Mouse (Mus musculus): ENCODE measurements around the gene Golph3.
A peak's percentile ranks its signal among the peaks of the same experiment; 100 is the strongest.

Golph3 gene

DNA sequence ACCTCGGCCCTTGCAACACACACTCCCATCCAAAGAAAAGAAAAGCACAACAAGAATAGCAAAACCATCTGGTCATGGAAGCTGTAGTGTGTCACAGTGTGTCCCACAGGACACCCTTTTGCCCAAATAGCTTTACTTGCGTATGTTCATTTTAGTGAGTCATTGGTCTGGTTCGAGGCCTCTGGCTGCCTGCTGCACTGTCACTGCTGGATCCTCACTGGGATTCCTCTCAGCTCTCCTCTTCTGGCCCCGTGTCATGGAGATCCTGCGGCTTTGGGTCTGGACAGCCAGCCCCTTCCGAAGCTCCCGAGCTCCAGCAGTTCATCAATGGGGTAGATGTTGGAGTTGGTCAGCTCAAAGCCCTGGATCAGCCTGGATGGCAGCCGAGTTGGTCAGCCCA lies 2.8 kb upstream of the Golph3 start:
- DNase-seq (ENCODE audit: low spot score): no peak

DNA sequence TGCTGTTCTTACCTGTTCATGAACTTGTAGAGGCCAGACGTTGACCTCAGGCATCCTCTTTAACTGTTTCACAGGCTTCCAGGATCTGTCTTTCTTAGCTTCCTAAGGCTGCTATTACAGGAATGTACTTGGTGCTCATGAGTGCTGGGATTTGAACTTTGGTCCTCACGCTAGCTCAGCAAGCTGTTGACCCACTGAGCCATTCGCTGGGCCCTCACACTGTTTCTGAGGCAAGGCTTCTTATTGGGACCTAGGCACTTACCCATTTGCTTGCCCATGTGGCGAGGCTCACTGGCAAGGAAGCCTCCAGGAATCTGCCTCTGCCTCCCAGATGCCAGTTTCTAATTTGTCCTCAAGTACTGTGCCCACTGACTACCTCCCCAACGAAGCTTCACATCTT lies 1.4 kb upstream of the Golph3 start:
- DNase-seq (ENCODE audit: low spot score): no peak

GRCm38 (mm10) chr15:12320441-12321090 lies 684 bp upstream of the Golph3 start:
- DNase-seq (ENCODE audit: low spot score): no peak

DNA sequence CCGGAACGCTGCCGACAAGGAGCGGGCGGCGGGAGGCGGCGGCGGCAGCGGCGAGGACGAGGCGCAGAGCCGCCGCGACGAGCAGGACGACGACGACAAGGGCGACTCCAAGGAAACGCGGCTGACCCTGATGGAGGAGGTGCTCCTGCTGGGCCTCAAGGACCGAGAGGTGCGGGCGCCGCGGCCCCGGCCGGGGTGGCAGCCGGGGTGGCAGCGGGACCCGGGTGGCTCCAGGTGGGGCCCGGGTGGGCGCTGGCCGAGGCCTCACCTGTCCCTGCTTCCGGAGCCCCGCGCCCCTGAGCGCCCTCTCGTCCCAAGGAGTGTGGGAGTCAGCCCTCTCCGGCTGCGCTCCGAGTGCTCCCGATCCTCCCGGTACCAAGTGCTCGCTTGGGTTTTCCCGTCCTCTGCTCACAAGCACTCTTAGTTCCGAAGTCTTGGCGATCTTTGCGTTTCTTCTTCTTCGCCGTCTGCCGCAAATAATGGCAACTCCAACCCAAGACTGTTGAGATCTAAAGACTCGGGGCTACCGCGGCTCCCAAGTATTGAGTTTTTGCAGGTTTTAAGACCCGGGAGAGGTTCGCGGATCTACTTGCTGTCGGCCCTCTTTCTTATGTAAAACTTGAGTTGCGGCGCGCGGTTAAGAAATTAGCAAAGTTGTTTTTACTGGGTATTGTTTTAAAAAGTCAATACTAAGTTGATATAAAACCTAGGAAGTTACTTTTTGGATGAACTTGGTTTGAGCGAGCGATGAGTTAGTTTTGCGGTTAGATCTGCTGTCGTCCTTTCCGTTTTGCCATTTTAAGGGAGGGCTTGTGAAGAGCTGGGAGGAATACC lies 755 bp downstream of the Golph3 start, which contains the start of gene 1810049J17Rik:
Gene 1810049J17Rik (minus strand): TSS at position 112 of the 834 bp plus-strand sequence.
- peak; percentile 30 for DNase-seq (ENCODE audit: low spot score)

DNA sequence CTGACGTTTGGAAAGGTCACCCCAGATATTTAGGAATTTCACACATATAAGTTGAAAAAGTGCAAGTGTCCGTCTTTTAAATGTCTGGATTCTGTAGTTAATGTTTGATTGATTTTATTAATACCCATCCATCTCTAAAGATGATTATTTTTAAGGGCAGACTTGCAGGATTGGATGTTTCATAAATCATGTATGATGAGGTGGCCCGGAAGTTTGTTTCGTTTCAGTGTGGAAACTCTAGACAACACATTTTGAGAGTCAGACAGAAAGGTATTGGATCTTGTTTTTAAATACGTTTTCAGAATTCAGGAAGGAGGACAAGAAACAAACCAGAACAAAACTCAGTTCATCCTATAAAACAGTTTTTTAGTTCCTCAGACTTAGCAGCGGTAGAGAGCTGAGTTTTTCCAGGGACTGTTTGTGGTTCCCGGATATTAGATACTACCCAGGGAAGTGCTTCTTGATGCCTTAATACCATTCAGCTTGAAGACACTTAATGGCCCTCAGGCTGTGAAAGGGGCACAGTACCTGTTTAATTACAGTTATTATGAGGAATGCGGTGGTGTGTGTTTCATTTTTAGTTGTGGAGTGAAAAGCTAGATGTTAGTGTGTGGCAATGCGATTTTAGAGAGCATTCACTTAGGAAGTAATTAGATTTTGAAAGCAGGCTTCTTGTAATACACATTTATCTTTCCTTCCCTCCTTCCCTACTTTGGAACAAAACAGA lies 1.6 kb downstream of the Golph3 start:
- DNase-seq (ENCODE audit: low spot score): no peak

DNA sequence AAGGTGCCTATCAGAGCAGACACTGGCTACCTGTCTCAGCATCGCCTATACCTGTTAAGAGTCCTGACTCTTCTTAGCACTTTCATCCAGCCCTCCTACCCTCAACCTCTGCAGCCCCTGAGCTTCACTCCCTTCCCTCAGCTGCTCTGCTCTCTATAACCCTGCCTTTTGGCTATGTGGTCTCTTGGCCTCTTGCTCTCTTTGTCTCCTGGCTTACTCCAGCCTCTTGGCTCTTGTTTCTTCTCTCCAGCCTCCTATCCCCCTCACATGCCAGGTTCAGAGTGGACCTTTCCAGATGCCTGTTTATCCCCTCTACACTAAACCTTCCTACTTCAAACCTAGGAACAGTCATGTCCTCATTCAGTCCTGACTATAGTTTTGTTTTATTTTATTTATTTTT lies 3.1 kb downstream of the Golph3 start:
- DNase-seq (ENCODE audit: low spot score): no peak

GRCm38 (mm10) chr15:12330389-12330788 lies 9.1 kb downstream of the Golph3 start:
- DNase-seq (ENCODE audit: low spot score): no peak

- DNase-seq (ENCODE audit: low spot score): no peak
Observed at GRCm38 (mm10) chr15:12330892-12331291, 9.6 kb downstream of the Golph3 start.

DNA sequence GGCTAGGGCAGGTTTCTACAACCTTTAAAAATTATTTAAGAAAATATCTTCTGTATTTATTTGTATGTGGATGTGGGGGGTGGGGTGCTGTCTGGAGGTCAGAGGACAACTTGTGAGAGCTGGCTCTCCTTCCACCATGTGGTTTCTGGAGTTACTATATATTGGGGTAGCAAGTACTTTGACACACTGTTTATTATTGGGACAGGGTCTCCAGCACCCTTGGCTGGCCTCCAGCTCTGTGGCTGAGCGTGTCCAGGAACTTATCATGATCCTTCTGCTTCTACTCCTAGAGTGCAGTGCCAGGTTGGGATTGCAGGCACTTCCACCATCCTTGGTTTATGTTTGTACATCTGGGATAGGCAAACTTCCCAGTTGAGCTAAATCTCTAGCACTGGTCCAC lies 10.1 kb downstream of the Golph3 start:
- DNase-seq (ENCODE audit: low spot score): no peak

GRCm38 (mm10) chr15:12334381-12334780 lies 13.1 kb downstream of the Golph3 start:
- DNase-seq (ENCODE audit: low spot score): no peak

- DNase-seq (ENCODE audit: low spot score): no peak
Observed at GRCm38 (mm10) chr15:12337030-12337778, 16.0 kb downstream of the Golph3 start.

DNA sequence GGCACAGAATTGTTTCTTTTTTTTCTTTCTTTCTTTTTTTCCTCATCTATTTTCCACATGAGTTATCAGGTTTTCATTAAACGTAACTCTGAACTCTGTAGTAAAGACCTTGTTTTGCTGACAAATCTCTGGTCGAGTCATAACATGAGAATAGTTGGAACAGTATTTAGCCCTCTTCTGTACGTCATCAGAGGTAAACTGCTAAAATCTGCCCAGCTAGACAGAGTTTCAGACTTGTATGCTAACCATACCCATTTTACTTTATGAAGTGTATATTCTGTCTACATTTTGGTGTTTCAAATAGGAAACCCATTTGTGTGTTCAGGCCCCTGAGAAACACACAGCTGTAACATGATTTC lies 16.5 kb downstream of the Golph3 start:
- no peak for DNase-seq (ENCODE audit: low spot score)

- no peak for DNase-seq (ENCODE audit: low spot score)
Observed at GRCm38 (mm10) chr15:12340536-12341400, 19.5 kb downstream of the Golph3 start.

DNA sequence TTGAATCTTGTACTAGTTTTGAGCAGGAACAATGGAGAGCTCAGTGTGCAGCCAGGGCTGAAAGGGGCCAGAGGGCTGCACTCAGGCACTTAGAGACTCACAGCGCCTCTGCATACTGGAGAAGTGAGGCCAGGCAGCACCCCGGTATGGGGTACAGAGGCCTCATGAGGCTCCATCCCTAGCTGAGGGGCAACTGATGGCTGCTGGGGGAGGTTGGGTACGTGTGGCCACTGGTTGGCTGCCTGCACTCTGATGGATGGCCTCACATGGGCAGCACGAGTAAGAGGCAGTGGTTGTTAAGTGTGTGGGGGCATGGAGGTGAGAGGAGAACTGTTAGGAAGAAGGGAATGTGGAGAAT lies 20.1 kb downstream of the Golph3 start:
- no peak for DNase-seq (ENCODE audit: low spot score)

DNA sequence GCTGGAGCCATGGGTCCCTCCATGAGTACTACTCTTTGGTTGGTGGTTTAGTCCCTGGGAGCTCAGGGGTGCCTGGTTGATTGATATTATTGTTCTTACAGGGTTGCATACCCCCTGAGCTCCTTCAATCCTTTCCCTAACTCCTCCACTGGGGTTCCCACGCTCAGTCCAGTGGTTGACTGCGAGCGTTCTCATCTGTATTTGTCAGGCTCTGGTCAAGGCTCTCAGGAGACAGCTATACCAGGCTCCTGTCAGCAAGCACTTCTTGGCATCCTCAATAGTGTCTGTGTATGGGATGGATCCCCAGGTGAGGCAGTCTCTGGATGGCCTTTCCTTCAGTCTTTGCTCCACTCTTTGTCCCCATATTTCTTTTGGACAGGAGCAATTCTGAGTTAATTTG lies 25.7 kb downstream of the Golph3 start:
- no peak for DNase-seq (ENCODE audit: low spot score)

DNA sequence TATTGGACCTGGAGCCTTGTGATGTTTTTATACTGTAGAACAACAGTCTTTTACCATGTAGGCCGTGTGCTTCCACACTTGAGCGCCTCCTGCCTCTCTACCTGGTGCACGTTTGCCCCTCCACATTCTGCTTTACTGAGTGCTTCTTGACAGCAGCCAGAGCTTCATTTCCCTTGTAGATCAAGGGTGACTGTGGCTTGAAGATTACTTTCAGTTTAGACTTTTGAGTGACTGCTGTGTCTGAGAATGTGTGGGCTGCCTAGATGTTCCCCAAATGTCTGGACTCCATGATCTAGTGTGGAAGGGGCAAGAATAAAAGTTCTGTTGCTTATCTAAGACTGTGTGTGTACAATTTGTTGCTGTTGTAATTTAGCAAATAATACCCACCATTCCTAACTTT lies 27.7 kb downstream of the Golph3 start:
- no peak for DNase-seq (ENCODE audit: low spot score)

DNA sequence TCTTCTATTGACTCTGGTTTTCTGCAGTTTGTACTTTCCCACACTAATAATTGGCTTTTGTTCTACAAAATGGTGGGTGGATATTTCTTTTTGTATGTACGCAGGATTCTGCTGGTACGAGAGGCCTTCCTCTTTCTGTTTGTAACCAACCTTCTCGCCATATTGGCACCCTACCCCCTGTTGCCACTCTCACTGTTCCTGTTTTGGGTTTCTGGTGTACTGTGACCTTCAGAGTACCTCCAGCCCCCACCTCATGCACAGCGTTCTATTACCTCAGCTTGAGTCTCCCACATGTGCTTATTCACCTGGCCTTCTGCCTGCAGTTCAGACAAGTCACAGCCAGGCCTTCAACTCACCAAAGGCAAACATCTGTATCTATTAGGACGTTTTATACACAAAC lies 28.6 kb downstream of the Golph3 start:
- DNase-seq (ENCODE audit: low spot score): no peak

DNA sequence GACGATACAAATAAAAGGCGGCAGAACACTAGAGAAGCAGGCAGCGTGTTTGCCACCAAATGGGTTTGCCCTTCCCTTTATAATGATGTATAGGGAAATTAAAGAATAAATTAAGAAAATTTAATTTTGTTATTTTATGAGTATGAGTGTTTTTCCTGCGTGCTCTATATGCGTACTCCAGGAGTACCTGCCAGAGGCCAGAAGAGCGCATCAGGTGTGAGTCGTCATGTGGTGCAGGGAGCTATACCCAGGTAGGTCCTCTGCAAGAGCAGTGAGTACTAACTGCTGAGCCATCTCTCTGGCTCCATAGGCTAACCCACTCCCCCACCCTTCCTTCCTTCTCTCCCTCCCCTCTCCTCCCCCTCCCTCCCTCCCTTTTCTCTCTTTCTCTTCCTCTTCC lies 30.2 kb downstream of the Golph3 start:
- DNase-seq (ENCODE audit: low spot score): no peak

DNA sequence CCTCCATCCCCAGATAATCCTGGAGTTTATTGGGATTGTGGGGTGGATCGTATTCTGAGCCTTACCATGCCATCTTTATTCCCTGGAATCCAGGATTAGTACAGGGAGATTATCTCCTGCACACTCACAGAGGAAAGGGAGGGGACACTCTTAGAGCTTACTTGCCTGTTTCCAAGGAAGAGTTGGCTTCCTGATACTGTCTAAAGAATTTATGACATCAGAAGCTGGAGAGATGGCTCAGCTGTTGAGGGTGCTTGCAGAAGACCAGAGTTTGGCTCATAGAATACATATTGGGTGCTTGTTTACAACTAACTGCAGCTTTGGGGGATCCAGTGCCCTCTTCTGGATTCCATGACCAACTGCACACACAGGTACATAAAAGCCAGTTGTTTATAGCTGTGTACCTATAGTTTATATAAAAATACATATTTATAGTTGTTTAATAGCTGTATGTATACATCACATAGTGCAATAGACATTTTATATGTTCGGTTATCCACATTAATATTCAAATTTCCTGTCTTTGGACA lies 33.1 kb downstream of the Golph3 start:
- DNase-seq (ENCODE audit: low spot score): peak; percentile 41

DNA sequence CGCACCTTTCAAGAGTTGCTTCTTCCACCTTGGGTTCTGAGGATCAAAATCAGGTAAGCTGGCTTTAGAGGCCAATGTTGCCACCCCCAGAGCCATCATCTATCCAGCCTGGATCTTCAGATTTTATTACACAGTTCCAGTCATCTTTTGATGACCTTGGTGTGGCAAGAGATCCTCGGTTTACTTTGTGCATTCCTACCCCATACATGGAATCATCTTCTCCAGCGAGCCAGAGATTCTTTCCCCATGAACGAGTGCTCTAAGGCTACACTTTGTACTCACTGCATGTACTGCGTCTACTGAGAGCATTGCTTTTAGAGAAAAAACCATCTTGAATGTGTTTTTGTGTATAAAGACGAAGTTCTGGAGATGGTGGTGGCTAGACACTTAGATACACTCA lies 34.0 kb downstream of the Golph3 start:
- peak; percentile 39 for DNase-seq (ENCODE audit: low spot score)

DNA sequence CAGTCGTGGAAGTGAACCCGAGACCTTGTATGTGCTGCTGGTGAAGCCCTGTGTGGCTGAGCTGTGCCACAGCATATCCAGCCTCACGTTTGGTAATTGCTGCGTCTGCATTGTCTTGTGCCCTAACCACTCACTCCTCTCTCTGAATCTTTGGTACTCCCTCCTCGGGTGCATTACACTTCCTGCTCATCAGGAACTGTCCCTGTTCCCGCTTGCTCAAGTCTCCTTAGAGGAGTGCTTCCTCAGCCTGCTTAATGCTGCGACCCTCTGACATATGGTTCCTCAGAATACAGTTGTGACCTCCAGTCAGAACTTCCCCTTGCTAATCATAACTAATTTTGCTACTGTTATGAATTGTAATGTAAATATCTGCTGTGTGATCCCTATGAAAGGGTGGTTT lies 34.7 kb downstream of the Golph3 start:
- DNase-seq (ENCODE audit: low spot score): no peak
